Mouse (Mus musculus): ENCODE measurements around the gene Rapgef1. TPM values are rescaled to one million over a fixed set of nuclear protein-coding genes. Genes with fewer than 3 reads are reported as not detected.
"Not testable (repeated sequence)": the region's sequence is repeated elsewhere in the genome, so short reads cannot be mapped to it uniquely, and the experiment has no call there.

Gene Rapgef1
- polyA plus RNA-seq, 1 experiment from 2014 or later = 17.3 TPM

DNA sequence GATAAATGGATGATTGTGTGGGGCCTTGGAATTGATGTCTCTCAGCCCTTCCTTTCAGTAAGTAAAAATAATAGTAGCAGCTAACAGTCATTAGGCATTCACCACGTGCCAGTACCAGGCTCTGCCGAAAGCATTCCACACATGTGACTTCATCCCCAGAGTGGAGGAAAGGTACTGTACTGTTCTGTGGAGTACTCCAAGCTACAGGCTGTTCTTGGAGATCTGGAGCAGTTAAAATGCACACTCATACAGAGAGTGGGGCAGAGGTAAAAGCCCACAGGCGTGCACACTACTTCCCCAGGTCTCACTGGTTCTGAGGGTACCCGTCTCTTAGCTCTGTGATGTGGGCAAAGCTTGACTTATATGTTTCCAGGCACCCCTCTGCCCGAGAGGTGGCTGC lies 8.7 kb downstream of the Rapgef1 start:
- WGBS = 56% methylated on average over 5 of the region's 5 CpGs
- ATAC-seq (no peak; the same call in 1 of the 2 replicates), DNase-seq (ENCODE audit: low spot score) (peak; percentile 25)
- Histone ChIP-seq H3K4me2 (ENCODE audit: low read length) (no peak overlapping the region), H3K36me3 (ENCODE audit: control insufficient read depth, insufficient read depth, low read length) (0 out of 2 replicates have a peak, but pooled peaks cover 4% of the 10 kb centered on the region), H3K9me3 (replicated peaks; ENCODE audit: control insufficient read depth, low read length) (no peaks in the 10 kb centered on the region), H3K27me3 (replicated peaks; ENCODE audit: control insufficient read depth, insufficient read depth, low read length) (no peaks in the 10 kb centered on the region), H3K27ac (ENCODE audit: low read depth, low read length) (no peak overlapping the region), H3K4me3 (ENCODE audit: low read depth, low read length) (no peak overlapping the region), H3K4me1 (ENCODE audit: control insufficient read depth, insufficient read depth, low read length) (peaks cover 6% of the 10 kb centered on the region), H3K9ac (ENCODE audit: low read length) (no peak overlapping the region)

DNA sequence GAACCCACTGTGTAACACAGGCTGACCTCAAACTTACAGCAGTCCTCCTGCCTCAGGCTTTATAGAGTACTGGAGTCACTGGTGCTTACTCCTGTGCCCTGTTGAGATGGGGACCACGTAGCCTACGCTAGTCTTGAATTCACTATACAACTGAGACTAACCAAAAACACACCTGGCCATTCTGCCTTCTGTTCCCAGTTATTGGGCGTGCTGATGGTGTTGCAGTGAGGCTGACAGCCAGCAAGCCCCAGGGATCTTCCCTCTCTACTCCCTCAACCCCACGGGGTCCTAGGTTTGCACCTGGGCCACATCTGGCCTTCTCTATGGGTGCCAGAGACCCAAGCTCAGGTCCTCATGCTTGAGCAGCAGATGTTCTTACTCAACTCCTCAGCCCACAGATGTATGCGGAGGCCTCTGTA lies 9.3 kb downstream of the Rapgef1 start:
- 87% methylated on average over 5 of the region's 5 CpGs for WGBS
- Histone ChIP-seq H3K4me3 (ENCODE audit: low read depth, low read length) (no peak overlapping the region), H3K4me2 (ENCODE audit: low read length) (no peak overlapping the region), H3K36me3 (ENCODE audit: control insufficient read depth, insufficient read depth, low read length) (0 out of 2 replicates have a peak, but pooled peaks cover 4% of the 10 kb centered on the region), H3K9me3 (replicated peaks; ENCODE audit: control insufficient read depth, low read length) (no peaks in the 10 kb centered on the region), H3K4me1 (ENCODE audit: control insufficient read depth, insufficient read depth, low read length) (peaks cover 6% of the 10 kb centered on the region), H3K9ac (ENCODE audit: low read length) (no peak overlapping the region), H3K27me3 (replicated peaks; ENCODE audit: control insufficient read depth, insufficient read depth, low read length) (no peaks in the 10 kb centered on the region), H3K27ac (ENCODE audit: low read depth, low read length) (no peak overlapping the region)
- ATAC-seq = no peak
- no peak for DNase-seq (ENCODE audit: low spot score)

GRCm38 (mm10) chr2:29629311-29629710 lies 9.8 kb downstream of the Rapgef1 start:
- WGBS = 75% methylated on average over 2 of the region's 2 CpGs
- Histone ChIP-seq H3K4me3 (ENCODE audit: low read depth, low read length) (no peak overlapping the region), H3K4me1 (ENCODE audit: control insufficient read depth, insufficient read depth, low read length) (peaks cover 6% of the 10 kb centered on the region), H3K27ac (ENCODE audit: low read depth, low read length) (no peak overlapping the region), H3K9me3 (replicated peaks; ENCODE audit: control insufficient read depth, low read length) (no peaks in the 10 kb centered on the region), H3K36me3 (ENCODE audit: control insufficient read depth, insufficient read depth, low read length) (0 out of 2 replicates have a peak, but pooled peaks cover 4% of the 10 kb centered on the region), H3K27me3 (replicated peaks; ENCODE audit: control insufficient read depth, insufficient read depth, low read length) (no peaks in the 10 kb centered on the region), H3K4me2 (ENCODE audit: low read length) (no peak overlapping the region), H3K9ac (ENCODE audit: low read length) (no peak overlapping the region)
- no peak for ATAC-seq
- DNase-seq (ENCODE audit: low spot score) = no peak

- 93% methylated on average over 10 of the region's 10 CpGs for WGBS
- H3K27ac ChIP-seq (ENCODE audit: low read depth, low read length) = no peak overlapping the region
- H3K27me3 ChIP-seq (replicated peaks; ENCODE audit: control insufficient read depth, insufficient read depth, low read length) = no peaks in the 10 kb centered on the region
- H3K9me3 ChIP-seq (replicated peaks; ENCODE audit: control insufficient read depth, low read length) = no peaks in the 10 kb centered on the region
- no peak overlapping the region for H3K9ac ChIP-seq (ENCODE audit: low read length)
- H3K36me3 ChIP-seq (ENCODE audit: control insufficient read depth, insufficient read depth, low read length) = 0 out of 2 replicates have a peak, but pooled peaks cover 4% of the 10 kb centered on the region
- H3K4me1 ChIP-seq (ENCODE audit: control insufficient read depth, insufficient read depth, low read length) = peaks cover 6% of the 10 kb centered on the region
- H3K4me3 ChIP-seq (ENCODE audit: low read depth, low read length) = no peak overlapping the region
- DNase-seq (ENCODE audit: low spot score) (no peak), ATAC-seq (no peak)
- no peak overlapping the region for H3K4me2 ChIP-seq (ENCODE audit: low read length)
These were observed 10.7 kb downstream of the Rapgef1 start for GRCm38 (mm10) chr2:29630141-29630771.

GRCm38 (mm10) chr2:29631020-29631419 lies 11.5 kb downstream of the Rapgef1 start:
- Histone ChIP-seq H3K27me3 (replicated peaks; ENCODE audit: control insufficient read depth, insufficient read depth, low read length) (no peaks in the 10 kb centered on the region), H3K4me1 (ENCODE audit: control insufficient read depth, insufficient read depth, low read length) (peaks cover 6% of the 10 kb centered on the region), H3K27ac (ENCODE audit: low read depth, low read length) (no peak overlapping the region), H3K9me3 (replicated peaks; ENCODE audit: control insufficient read depth, low read length) (no peaks in the 10 kb centered on the region), H3K36me3 (ENCODE audit: control insufficient read depth, insufficient read depth, low read length) (0 out of 2 replicates have a peak, but pooled peaks cover 4% of the 10 kb centered on the region), H3K4me3 (ENCODE audit: low read depth, low read length) (no peak overlapping the region), H3K9ac (ENCODE audit: low read length) (no peak overlapping the region), H3K4me2 (ENCODE audit: low read length) (no peak overlapping the region)
- DNase-seq (ENCODE audit: low spot score) = no peak
- ATAC-seq = no peak

DNA sequence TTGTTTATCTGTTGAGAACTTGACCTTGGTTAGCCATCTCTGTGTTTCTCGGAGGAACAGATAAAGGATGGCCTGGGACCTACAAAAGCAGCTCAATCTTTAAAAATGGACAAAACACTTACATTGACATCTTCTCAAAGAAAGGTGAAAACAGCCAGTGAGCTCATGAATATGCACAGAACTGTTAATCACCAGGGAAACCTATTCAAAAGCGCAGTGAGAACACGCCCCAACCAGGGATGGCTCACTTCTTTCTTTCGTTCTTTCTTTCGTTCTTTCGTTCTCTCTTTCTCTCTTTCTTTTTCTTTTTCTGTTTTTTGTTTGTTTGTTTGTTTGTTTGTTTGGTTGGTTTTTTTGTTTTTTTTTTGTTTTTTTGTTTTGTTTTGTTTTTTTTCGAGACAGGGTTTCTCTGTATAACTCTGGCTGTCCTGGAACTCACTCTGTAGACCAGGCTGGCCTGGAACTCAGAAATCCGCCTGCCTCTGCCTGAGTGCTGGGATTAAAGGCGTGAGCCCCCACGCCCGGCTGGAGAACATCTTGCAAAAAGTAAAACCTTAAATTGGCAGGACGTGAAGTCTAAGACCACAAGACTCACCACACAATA lies 12.1 kb downstream of the Rapgef1 start:
- H3K27me3 ChIP-seq (replicated peaks; ENCODE audit: control insufficient read depth, insufficient read depth, low read length); H3K9me3 ChIP-seq (replicated peaks; ENCODE audit: control insufficient read depth, low read length); H3K4me3 ChIP-seq (ENCODE audit: low read depth, low read length); H3K9ac ChIP-seq (ENCODE audit: low read length); H3K36me3 ChIP-seq (ENCODE audit: control insufficient read depth, insufficient read depth, low read length); H3K27ac ChIP-seq (ENCODE audit: low read depth, low read length); H3K4me2 ChIP-seq (ENCODE audit: low read length); DNase-seq (ENCODE audit: low spot score); ATAC-seq; H3K4me1 ChIP-seq (ENCODE audit: control insufficient read depth, insufficient read depth, low read length): not testable (repeated sequence)
- 68% methylated on average over 12 of the region's 12 CpGs for WGBS

- Histone ChIP-seq H3K9ac (ENCODE audit: low read length) (no peak overlapping the region), H3K27ac (ENCODE audit: low read depth, low read length) (no peak overlapping the region), H3K36me3 (ENCODE audit: control insufficient read depth, insufficient read depth, low read length) (0 out of 2 replicates have a peak, but pooled peaks cover 4% of the 10 kb centered on the region), H3K4me3 (ENCODE audit: low read depth, low read length) (no peak overlapping the region), H3K4me1 (ENCODE audit: control insufficient read depth, insufficient read depth, low read length) (peaks cover 6% of the 10 kb centered on the region), H3K27me3 (replicated peaks; ENCODE audit: control insufficient read depth, insufficient read depth, low read length) (no peaks in the 10 kb centered on the region), H3K9me3 (replicated peaks; ENCODE audit: control insufficient read depth, low read length) (no peaks in the 10 kb centered on the region), H3K4me2 (ENCODE audit: low read length) (no peak overlapping the region)
- 87% methylated on average over 3 of the region's 3 CpGs for WGBS
- DNase-seq (ENCODE audit: low spot score) (no peak), ATAC-seq (no peak)
These were observed 12.7 kb downstream of the Rapgef1 start for GRCm38 (mm10) chr2:29632168-29632662.

- H3K4me3 ChIP-seq (ENCODE audit: low read depth, low read length) = no peak overlapping the region
- 33% methylated on average over 6 of the region's 6 CpGs for WGBS
These were observed 13.6 kb downstream of the Rapgef1 start for GRCm38 (mm10) chr2:29633101-29633554.

GRCm38 (mm10) chr2:29633782-29634181 lies 14.3 kb downstream of the Rapgef1 start:
- Histone ChIP-seq H3K4me2 (ENCODE audit: low read length) (no peak overlapping the region), H3K27me3 (replicated peaks; ENCODE audit: control insufficient read depth, insufficient read depth, low read length) (no peaks in the 10 kb centered on the region), H3K36me3 (ENCODE audit: control insufficient read depth, insufficient read depth, low read length) (0 out of 2 replicates have a peak, but pooled peaks cover 4% of the 10 kb centered on the region), H3K4me1 (ENCODE audit: control insufficient read depth, insufficient read depth, low read length) (peaks cover 6% of the 10 kb centered on the region), H3K27ac (ENCODE audit: low read depth, low read length) (0 out of 2 replicates have a peak overlapping the region, but pooled peaks have one; percentile 2), H3K4me3 (ENCODE audit: low read depth, low read length) (no peak overlapping the region), H3K9ac (ENCODE audit: low read length) (no peak overlapping the region), H3K9me3 (replicated peaks; ENCODE audit: control insufficient read depth, low read length) (no peaks in the 10 kb centered on the region)
- 80% methylated on average over 3 of the region's 3 CpGs for WGBS
- ATAC-seq (no peak), DNase-seq (ENCODE audit: low spot score) (no peak)

More at GRCm38 (mm10) chr2:29633101-29633554, 13.6 kb downstream of the Rapgef1 start:
- 0 out of 2 replicates have a peak overlapping the region, but pooled peaks have one; percentile 2 for H3K27ac ChIP-seq (ENCODE audit: low read depth, low read length)
- H3K9ac ChIP-seq (ENCODE audit: low read length) = no peak overlapping the region; the same call in 1 of the 2 replicates
- peaks cover 6% of the 10 kb centered on the region for H3K4me1 ChIP-seq (ENCODE audit: control insufficient read depth, insufficient read depth, low read length)
- no peaks in the 10 kb centered on the region for H3K9me3 ChIP-seq (replicated peaks; ENCODE audit: control insufficient read depth, low read length)
- no peak overlapping the region for H3K4me2 ChIP-seq (ENCODE audit: low read length)
- H3K36me3 ChIP-seq (ENCODE audit: control insufficient read depth, insufficient read depth, low read length) = 0 out of 2 replicates have a peak, but pooled peaks cover 4% of the 10 kb centered on the region
- no peaks in the 10 kb centered on the region for H3K27me3 ChIP-seq (replicated peaks; ENCODE audit: control insufficient read depth, insufficient read depth, low read length)
- DNase-seq (ENCODE audit: low spot score) = peak; percentile 73
- peak; percentile 54 for ATAC-seq

Data from forebrain, embryonic 14.5 days (tissue).